12 mouse cellular contexts compared by ENCODE assay signal in the genomic region with DNA sequence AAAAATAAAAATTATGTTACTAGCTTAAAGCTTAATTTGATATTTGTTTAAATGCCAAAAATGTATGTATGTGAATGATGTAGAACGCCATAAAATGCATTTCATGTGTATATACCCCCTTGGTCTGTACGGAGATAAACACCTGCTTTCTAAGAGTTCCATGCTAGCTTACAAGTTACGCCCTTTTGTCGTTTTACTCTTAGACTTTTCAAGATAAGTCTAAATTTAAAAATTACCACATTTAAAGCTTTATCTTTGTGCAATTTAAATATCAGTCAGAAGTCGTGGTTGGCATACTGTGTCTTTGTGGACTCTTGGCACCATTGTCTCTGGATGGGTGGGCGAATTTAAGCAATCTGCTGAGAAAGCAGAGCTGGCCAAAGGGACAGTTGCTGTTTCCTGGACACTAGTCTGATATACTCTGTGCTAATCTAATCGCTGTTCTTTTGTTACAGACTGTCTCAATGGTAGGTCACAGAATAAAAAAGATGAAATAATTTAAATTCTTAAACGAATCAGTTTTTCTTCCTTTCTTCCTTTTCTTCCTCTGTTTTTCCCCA. TPM values are rescaled to one million over a fixed set of nuclear protein-coding genes. Genes with fewer than 3 reads are reported as not detected.
"Had no signal": no experiment of that assay in that cellular context is flagged by ENCODE, and none has a peak within 500 bp of the region (broad histone marks: within the 10 kb centered on the region; RNA-seq: fewer than 3 reads in every experiment).

No protein-coding gene starts in this region.

- H3K4me2 ChIP-seq: limb, embryonic 12.5 days; lung, embryonic 15.5 days; neural tube, embryonic 12.5 days had no signal

- H3K4me3 ChIP-seq: limb, embryonic 12.5 days; lung, embryonic 15.5 days; neural tube, embryonic 12.5 days had no signal

- DNase-seq: kidney, postnatal 10 days; liver; lung, postnatal 14 days; midbrain, embryonic 14.5 days; thymus, adult 2 months; thymus, postnatal 25 days had no signal

- H3K27me3 ChIP-seq: limb, embryonic 12.5 days; lung, embryonic 15.5 days; neural tube, embryonic 12.5 days had no signal

- H3K27ac ChIP-seq: limb, embryonic 12.5 days; liver, embryonic 14.5 days; macrophage; neural tube, embryonic 12.5 days had no signal

- H3K4me1 ChIP-seq: neural tube, embryonic 12.5 days had no signal

- H3K9me3 ChIP-seq: limb, embryonic 12.5 days; lung, embryonic 15.5 days; neural tube, embryonic 12.5 days had no signal

- H3K9ac ChIP-seq: limb, embryonic 12.5 days; liver, embryonic 14.5 days; lung, embryonic 15.5 days; neural tube, embryonic 12.5 days had no signal

RNA-seq across cellular contexts. Expression of a gene that starts 52.9 kb away (rescaled TPM):
- total RNA-seq: neutrophil, adult 5-6 weeks had no signal
- polyA plus RNA-seq: macrophage had no signal
